Comparison of ENCODE assay signal across 16 mouse cellular contexts in the genomic region with DNA sequence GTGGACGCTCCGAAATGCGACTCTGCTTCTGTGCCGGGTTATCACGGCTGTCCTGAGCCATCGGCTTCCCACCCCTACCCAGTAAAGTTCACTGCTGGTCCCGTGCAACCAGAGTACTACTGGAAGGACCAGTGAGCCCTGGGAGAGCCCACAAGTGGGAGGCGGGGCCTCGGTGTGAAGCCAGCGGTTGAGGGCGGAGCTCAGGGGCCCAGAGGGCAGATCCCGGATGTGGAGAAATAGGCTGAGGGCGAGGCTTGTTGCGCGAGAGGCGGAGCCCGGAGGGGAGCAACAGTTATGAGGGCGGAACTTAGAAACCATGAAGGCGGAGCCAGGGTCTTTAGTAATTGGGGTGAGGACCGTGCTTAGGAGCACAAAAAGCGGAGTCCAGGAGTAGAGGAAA.
"Had no signal": no experiment of that assay in that cellular context is flagged by ENCODE, and none has a peak within 500 bp of the region (broad histone marks: within the 10 kb centered on the region; RNA-seq: fewer than 3 reads in every experiment).

No protein-coding gene starts in this region.

- H3K27me3 ChIP-seq: kidney, embryonic 15.5 days; limb, embryonic 13.5 days; megakaryocyte, embryonic 14.5 days; midbrain, embryonic 12.5 days; neural tube, embryonic 13.5 days had no signal

- H3K4me3 ChIP-seq: kidney, embryonic 15.5 days; limb, embryonic 13.5 days; megakaryocyte, embryonic 14.5 days; midbrain, embryonic 12.5 days; neural tube, embryonic 13.5 days had no signal

- H3K36me3 ChIP-seq: kidney, embryonic 15.5 days; limb, embryonic 13.5 days; midbrain, embryonic 12.5 days; neural tube, embryonic 13.5 days had no signal

- H3K4me2 ChIP-seq: kidney, embryonic 15.5 days; limb, embryonic 13.5 days; midbrain, embryonic 12.5 days; neural tube, embryonic 13.5 days had no signal

- ATAC-seq: lung, postnatal 0 days; midbrain, embryonic 16.5 days had no signal

- H3K27ac ChIP-seq: kidney, embryonic 15.5 days; limb, embryonic 13.5 days; liver, embryonic 14.5 days; macrophage; midbrain, embryonic 12.5 days; neural tube, embryonic 13.5 days had no signal

- DNase-seq: kidney, postnatal 14 days; left cerebral cortex, postnatal 4 days; lung, adult 2 months; retina, postnatal 1 day; right cerebral cortex, postnatal 4 days; spleen, adult 18-20 months; thymus, postnatal 4 days had no signal

- H3K9ac ChIP-seq: kidney, embryonic 15.5 days; limb, embryonic 13.5 days; liver, embryonic 14.5 days; midbrain, embryonic 12.5 days; neural tube, embryonic 13.5 days had no signal

- H3K4me1 ChIP-seq: kidney, embryonic 15.5 days; limb, embryonic 13.5 days; megakaryocyte, embryonic 14.5 days; midbrain, embryonic 12.5 days; neural tube, embryonic 13.5 days had no signal
